Comparison of ENCODE assay signal across 18 mouse cellular contexts in the genomic region with DNA sequence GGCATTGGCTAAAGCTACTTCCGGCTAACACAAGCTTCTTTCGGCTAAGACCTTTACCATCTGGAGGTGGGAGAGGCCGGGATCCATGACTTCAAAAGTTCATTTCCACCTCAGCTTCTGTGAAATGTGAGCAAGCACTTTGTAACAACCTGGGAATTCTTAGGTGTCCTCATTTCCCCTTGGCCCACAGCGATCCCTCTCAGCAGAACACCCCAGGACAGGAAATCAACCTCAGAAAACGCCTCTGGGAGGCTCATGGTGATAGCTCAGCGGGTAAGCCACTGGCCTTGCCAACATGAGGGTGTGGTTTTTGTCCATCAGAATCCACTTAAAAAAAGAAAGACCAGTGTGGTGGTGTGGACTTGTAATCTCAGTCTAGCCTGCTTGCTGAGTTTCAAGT. TPM values are rescaled to one million over a fixed set of nuclear protein-coding genes. Genes with fewer than 3 reads are reported as not detected.
DNase-seq lines count a peak whose midpoint lies in the region; ATAC-seq and TF ChIP-seq lines count a peak whose summit lies in the region.
"Had no signal": no experiment of that assay in that cellular context is flagged by ENCODE, and none has a peak within 500 bp of the region (broad histone marks: within the 10 kb centered on the region; RNA-seq: fewer than 3 reads in every experiment).

No protein-coding gene starts in this region.

- no peak overlapping the region for H3K4me3 ChIP-seq in gastrocnemius, adult 2 months
- H3K4me3 ChIP-seq in olfactory bulb, adult 2 months (ENCODE audit: insufficient read depth, low read depth, low read length): no peak overlapping the region
- H3K4me3 ChIP-seq: embryonic facial prominence, embryonic 10.5 days; embryonic facial prominence, embryonic 12.5 days; forebrain, embryonic 13.5 days; forebrain, embryonic 15.5 days had no signal

- DNase-seq in gastrocnemius, adult 2 months: no peak
- DNase-seq in gastrocnemius, postnatal 36 days: no peak
- peak; percentile 6 for DNase-seq in 416B (ENCODE audit: low read depth)
- DNase-seq: adrenal gland, adult 2 months; adrenal gland, postnatal 10 days; adrenal gland, postnatal 25 days; cerebellum, adult 11-12 months; cerebellum, adult 2 months; cerebellum, adult 9-10 months; cerebellum, postnatal 10 days; cerebellum, postnatal 25 days; forebrain, postnatal 0 days had no signal

- ATAC-seq in inflammation-experienced regulatory T-cells, adult 6 months: no peak
- ATAC-seq: forebrain, embryonic 13.5 days; forebrain, embryonic 15.5 days; forebrain, postnatal 0 days had no signal

- WGBS in olfactory bulb, adult 2 months: 64% methylated on average over 6 of the region's 6 CpGs

- peaks cover 31% of the 10 kb centered on the region for H3K4me1 ChIP-seq in olfactory bulb, adult 2 months (ENCODE audit: control insufficient read depth, insufficient read depth, low read length)

- intact Hi-C loops in gastrocnemius, adult 2 months (cut with DNase I): no loop called here
- intact Hi-C loops in gastrocnemius, postnatal 36 days (cut with DNase I): no loop called here

- TF ChIP-seq POLR2A in olfactory bulb, adult 2 months (IDR thresholded peaks at IDR 0.05; ENCODE audit: insufficient read depth, low read depth, low read length): no peak

- H3K27ac ChIP-seq in gastrocnemius, adult 2 months: peak overlapping the region; percentile 54
- H3K27ac ChIP-seq in olfactory bulb, adult 2 months (ENCODE audit: insufficient read depth, low read depth, low read length): 0 out of 2 replicates have a peak overlapping the region, but pooled peaks have one; percentile 18
- H3K27ac ChIP-seq: embryonic facial prominence, embryonic 10.5 days; embryonic facial prominence, embryonic 12.5 days; forebrain, embryonic 13.5 days; forebrain, embryonic 15.5 days had no signal

- TF ChIP-seq CTCF in gastrocnemius, adult 2 months (IDR thresholded peaks at IDR 0.05): no peak
- no peak for TF ChIP-seq CTCF in olfactory bulb, adult 2 months (IDR thresholded peaks at IDR 0.05; ENCODE audit: insufficient read depth, low read depth, low read length)

RNA-seq across cellular contexts. Expression of gene Setd7, which starts 13.1 kb away (rescaled TPM):
- 100 to 1,000 TPM; 148 to 167 TPM for total RNA-seq in gastrocnemius, adult 2 months (2021)
- total RNA-seq in gastrocnemius, postnatal 36 days (2021): 100 to 1,000 TPM; 144 to 153 TPM
- 388 TPM in 1 of 2 replicates, not detected in the other for polyA plus RNA-seq in olfactory bulb, adult 2 months (2012; ENCODE audit: insufficient read depth, insufficient read length, low replicate concordance, missing spikeins)
- polyA plus RNA-seq in inflammation-experienced regulatory T-cells, adult 6 months (2017; shearing (Covaris generic)): 10 to 100 TPM in 2 of 3 experiments, 1 to 10 TPM in 1; 5.3 to 12.1 (median 11.6) TPM
